Mouse (Mus musculus): ENCODE measurements around the gene Gm5485.

DNA sequence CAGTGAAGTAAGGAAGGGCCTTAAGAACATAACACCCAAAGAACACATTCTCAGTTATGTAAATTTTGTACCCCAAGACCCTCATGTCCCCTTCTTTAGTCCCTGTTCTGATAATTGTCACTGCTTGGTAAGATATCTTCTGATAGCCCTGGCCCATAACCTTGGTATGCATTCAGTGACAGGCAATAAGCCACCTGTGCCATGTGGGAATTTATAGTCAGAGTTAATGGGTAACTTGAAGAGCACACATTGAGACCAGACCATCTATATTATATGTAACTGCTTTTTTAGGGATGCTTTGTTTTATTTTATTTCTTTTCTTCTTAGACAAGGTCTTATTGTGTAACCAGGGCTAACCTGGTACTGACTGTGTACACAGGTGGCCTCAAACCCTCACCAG, 8.2 kb downstream of the Gm5485 start:
- TF ChIP-seq CTCF (IDR thresholded peaks at IDR 0.05; ENCODE audit: borderline replicate concordance, control insufficient read depth, extremely low read depth, insufficient read depth, low read length, poor library complexity) (no peak), POLR2A (IDR thresholded peaks at IDR 0.05; ENCODE audit: control insufficient read depth, extremely low read depth, insufficient read depth, low read length, poor library complexity) (no peak)
